13 mouse cellular contexts compared by ENCODE assay signal in the genomic region with DNA sequence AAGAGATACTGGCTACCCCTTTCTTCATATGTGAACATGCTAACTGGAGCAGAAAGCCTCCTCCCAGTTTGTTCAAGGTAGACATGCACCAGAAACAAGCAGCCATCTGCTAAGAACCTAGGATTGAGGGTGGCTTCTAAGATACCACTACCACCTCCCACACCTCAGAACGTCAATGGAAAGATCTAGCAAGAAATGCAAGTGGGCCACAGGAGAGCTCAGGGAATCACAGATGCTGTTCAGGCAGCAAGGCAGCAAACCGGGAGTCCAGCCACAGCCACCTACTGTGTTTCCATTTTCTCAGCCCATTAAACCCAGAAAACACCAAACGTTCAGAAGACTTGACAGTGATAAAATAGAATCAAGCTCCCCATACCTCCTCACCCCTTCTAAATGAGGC.
"Had no signal": no experiment of that assay in that cellular context is flagged by ENCODE, and none has a peak within 500 bp of the region (broad histone marks: within the 10 kb centered on the region; RNA-seq: fewer than 3 reads in every experiment).

No protein-coding gene starts in this region.

- H3K27ac ChIP-seq: kidney, postnatal 0 days; layer of hippocampus, adult 2 months; limb, embryonic 13.5 days; liver, embryonic 14.5 days; midbrain, embryonic 12.5 days; neural tube, embryonic 13.5 days; stomach, postnatal 0 days had no signal

- H3K4me3 ChIP-seq: layer of hippocampus, adult 2 months; limb, embryonic 13.5 days; midbrain, embryonic 12.5 days; neural tube, embryonic 13.5 days had no signal

- DNase-seq: kidney, adult 11 months; kidney, adult 9 months; kidney, postnatal 4 days; lung, adult 18-20 months; thymus, adult 18-20 months; thymus, postnatal 14 days had no signal
